Mouse (Mus musculus) hindbrain, embryonic 14.5 days (tissue): ENCODE results near the gene Erp29. TPM values are rescaled to one million over a fixed set of nuclear protein-coding genes. Genes with fewer than 3 reads are reported as not detected.

Experiments used
- ATAC-seq: fragments of 200-750 bp; cut with Nextera tagmentation; 2 replicates; pipeline ENCODE4 v1.8.0; 2017; ENCODE audit warnings: moderate number of reproducible peaks, mild to moderate bottlenecking, moderate TSS enrichment, moderate library complexity; ENCODE audit not compliant: low FRiP score
- DNase-seq: peaks from one replicate; pipeline ENCODE4 v3.0.0-alpha.2; 2015; ENCODE audit warnings: low spot score
- H3K27ac ChIP-seq: fragments of 300-500 bp; sonication (generic); 2 replicates; pipeline ENCODE4 v1.5.1; 2014; ENCODE audit warnings: mild to moderate bottlenecking, moderate library complexity
- H3K27me3 ChIP-seq: fragments of 300-500 bp; sonication (generic); 2 replicates; pipeline ENCODE4 v1.6.1; 2014; ENCODE audit warnings: mild to moderate bottlenecking, low read length, mixed read lengths; ENCODE audit not compliant: control insufficient read depth, insufficient read depth
- H3K36me3 ChIP-seq: fragments of 300-500 bp; sonication (generic); replicated peaks from 2 replicates; pipeline ENCODE4 v1.6.1; 2014; ENCODE audit not compliant: control insufficient read depth, insufficient read depth
- H3K4me1 ChIP-seq: fragments of 300-500 bp; sonication (generic); replicated peaks from 2 replicates; pipeline ENCODE4 v1.6.1; 2014; ENCODE audit warnings: antibody characterized with exemption, low read length, mixed read lengths; ENCODE audit not compliant: control insufficient read depth, insufficient read depth
- H3K4me2 ChIP-seq: fragments of 300-500 bp; sonication (generic); replicated peaks from 2 replicates; pipeline ENCODE4 v1.6.1; 2014; ENCODE audit warnings: mild to moderate bottlenecking, moderate library complexity
- H3K4me3 ChIP-seq: fragments of 300-500 bp; sonication (generic); replicated peaks from 2 replicates; pipeline ENCODE4 v1.5.1; 2014; ENCODE audit warnings: mild to moderate bottlenecking, low read length
- H3K9ac ChIP-seq: fragments of 300-500 bp; sonication (generic); 2 replicates; pipeline ENCODE4 v1.6.1; 2014
- H3K9me3 ChIP-seq: fragments of 300-500 bp; sonication (generic); 2 replicates; pipeline ENCODE4 v1.6.1; 2016; ENCODE audit warnings: low read length; ENCODE audit not compliant: control insufficient read depth
- WGBS: fragments of 180-500 bp; shearing (Covaris S2); extraction: QIAGEN DNeasy Blood & Tissue Kit; methylation state at CpG from one replicate; pipeline ENCODE4 v1.1.7; 2014; 5-methylcytosine and 5-hydroxymethylcytosine counted together
- polyA plus RNA-seq: library from polyadenylated mRNA; unstranded; fragments of >200 nt; fragmentation: Nextera tagmentation; extraction: Ambion mirVana; gene quantifications from 2 replicates; pipeline ENCODE4 v1.2.1, GENCODE M21; 2014

Gene Erp29
- polyA plus RNA-seq, 1 experiment from 2014 or later = 146 TPM

DNA sequence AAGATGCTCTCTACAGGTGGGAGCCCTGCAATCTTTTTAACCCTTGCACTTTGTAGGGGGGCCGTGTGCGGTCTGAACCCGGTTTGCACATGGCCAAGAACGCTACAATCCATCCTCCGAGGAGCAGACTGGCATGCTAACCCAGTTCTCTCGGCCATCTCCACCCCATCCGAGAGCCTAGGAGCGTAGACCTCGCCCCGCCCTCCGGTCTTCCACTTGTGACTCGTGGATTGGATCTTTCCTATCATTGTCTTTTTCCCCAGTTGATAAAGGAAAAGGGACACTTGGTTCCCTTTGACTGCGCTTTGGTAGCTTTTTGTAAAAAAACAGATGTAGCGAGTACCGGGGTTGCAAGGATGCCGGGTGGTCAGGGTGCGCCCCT, 671 bp downstream of the Erp29 start, which contains the start of gene Tmem116:
TSS of gene Tmem116 (plus strand) at position 250 of the 382 bp plus-strand sequence.
- peak within 1 kb of the TSS; percentile 97 for H3K27ac ChIP-seq
- WGBS = under 1% methylated on average over 17 of the region's 17 CpGs
- H3K4me1 ChIP-seq = peaks cover 24% of the 10 kb centered on the region
- peak within 1 kb of the TSS; percentile 97 for H3K4me3 ChIP-seq
- peak within 1 kb of the TSS; percentile 95 for H3K9ac ChIP-seq
- no peaks in the 10 kb centered on the region for H3K9me3 ChIP-seq
- peaks cover 33% of the 10 kb centered on the region for H3K36me3 ChIP-seq
- peak within 1 kb of the TSS; percentile 88 for H3K4me2 ChIP-seq
- DNase-seq = peak; percentile 45
- no peaks in the 10 kb centered on the region for H3K27me3 ChIP-seq
- peak; percentile 46; the same call in 1 of the 2 replicates for ATAC-seq

DNA sequence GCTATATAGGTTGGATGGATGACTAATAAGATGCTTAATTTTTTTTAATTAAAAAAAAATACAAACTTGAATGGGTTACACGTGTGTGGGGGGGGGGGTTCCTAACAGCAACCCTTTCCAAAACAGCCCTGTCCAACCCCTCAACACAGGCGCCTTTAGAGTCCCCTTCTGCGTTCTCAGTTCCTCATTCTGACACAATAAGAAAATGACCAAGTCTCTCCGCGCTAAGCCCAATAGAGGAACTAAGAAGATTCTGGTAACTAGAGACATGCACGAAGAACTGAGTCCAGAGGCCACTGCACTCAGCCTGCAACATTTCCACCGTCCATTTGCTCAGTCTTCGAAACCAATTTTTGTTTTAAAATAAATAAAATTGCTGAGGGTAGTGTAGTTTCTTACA, 1.1 kb downstream of the Erp29 start:
- peak overlapping the region; percentile 88 for H3K4me2 ChIP-seq
- no peaks in the 10 kb centered on the region for H3K9me3 ChIP-seq
- H3K4me3 ChIP-seq = peak overlapping the region; percentile 97
- DNase-seq (no peak), ATAC-seq (no peak)
- H3K4me1 ChIP-seq = peaks cover 24% of the 10 kb centered on the region
- peaks cover 37% of the 10 kb centered on the region for H3K36me3 ChIP-seq
- H3K27ac ChIP-seq = peak overlapping the region; percentile 97
- peak overlapping the region; percentile 95 for H3K9ac ChIP-seq
- WGBS = 23% methylated on average over 8 of the region's 8 CpGs
- H3K27me3 ChIP-seq = no peaks in the 10 kb centered on the region

DNA sequence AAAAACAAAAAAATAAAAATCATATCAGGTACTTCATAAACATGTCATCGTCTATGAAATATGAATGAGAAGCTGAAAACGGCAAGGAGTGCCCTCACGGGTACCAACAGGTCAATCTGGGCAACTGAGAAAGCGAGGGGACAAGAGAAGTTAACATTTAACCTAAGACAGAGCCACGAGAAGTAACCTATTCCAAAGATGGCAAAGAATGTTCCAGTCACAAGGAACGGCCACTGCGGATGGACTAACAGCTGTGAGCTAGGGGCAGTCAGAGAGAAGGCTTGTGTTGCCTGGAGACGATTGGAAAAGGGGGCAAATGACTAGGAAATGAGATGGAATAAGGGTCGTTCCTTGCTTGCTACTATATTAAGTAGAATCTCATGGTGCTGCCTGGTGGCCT, 1.8 kb downstream of the Erp29 start:
- Histone ChIP-seq H3K4me1 (peaks cover 24% of the 10 kb centered on the region), H3K36me3 (peaks cover 45% of the 10 kb centered on the region), H3K27me3 (no peaks in the 10 kb centered on the region), H3K4me2 (peak overlapping the region; percentile 88), H3K9ac (peak overlapping the region; percentile 95; the same call in 1 of the 2 replicates), H3K4me3 (no peak overlapping the region; the same call in 1 of the 2 replicates), H3K9me3 (no peaks in the 10 kb centered on the region), H3K27ac (no peak overlapping the region)
- DNase-seq (no peak), ATAC-seq (no peak)
- WGBS = 80% methylated on average over 9 of the region's 9 CpGs

DNA sequence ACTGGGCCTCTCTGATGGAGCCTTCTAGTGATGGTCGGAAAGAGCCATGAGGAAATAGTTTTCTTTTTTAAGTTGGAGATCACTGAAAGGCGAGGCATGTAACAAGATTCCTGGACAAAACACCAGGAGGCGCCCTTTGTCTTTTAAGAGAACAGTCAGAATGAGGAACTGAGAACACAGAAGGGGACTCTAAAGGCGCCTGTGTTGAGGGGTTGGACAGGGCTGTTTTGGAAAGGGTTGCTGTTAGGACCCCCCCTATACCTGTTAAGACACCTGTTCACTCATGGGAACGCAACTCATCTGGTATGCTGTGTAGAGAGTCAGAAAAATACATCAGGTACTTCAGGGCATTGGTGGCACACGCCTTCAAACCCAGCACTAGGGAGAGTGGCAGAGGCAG, 2.3 kb downstream of the Erp29 start:
- H3K27me3 ChIP-seq = no peaks in the 10 kb centered on the region
- DNase-seq (no peak), ATAC-seq (no peak)
- WGBS = 66% methylated on average over 6 of the region's 6 CpGs
- H3K27ac ChIP-seq = no peak overlapping the region
- no peak overlapping the region; the same call in 1 of the 2 replicates for H3K4me2 ChIP-seq
- no peaks in the 10 kb centered on the region for H3K9me3 ChIP-seq
- H3K4me1 ChIP-seq = peaks cover 24% of the 10 kb centered on the region
- peaks cover 50% of the 10 kb centered on the region for H3K36me3 ChIP-seq
- no peak overlapping the region for H3K4me3 ChIP-seq
- no peak overlapping the region for H3K9ac ChIP-seq

DNA sequence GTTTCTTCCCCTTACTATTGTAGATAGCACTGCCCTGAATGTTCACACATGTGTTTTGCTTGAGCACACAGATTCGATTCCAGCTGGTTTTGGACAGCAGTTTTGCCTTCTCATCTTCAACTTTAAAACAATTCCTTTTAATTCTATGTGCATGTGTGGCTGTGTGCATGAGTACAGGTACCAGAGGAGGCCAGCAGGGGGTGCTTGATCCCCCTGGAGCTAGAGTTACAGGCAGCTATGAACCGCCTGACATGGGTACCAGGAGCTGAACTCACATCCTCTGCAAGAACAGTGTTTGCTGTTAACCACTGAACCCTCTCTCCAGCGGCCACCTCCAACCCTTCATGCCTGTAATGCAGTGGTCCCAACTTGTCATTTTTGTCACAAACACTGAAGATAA, 3.9 kb downstream of the Erp29 start:
- WGBS = over 99% methylated on average over 3 of the region's 3 CpGs
- H3K4me2 ChIP-seq = no peak overlapping the region
- H3K9ac ChIP-seq = no peak overlapping the region
- H3K4me3 ChIP-seq = no peak overlapping the region
- peaks cover 20% of the 10 kb centered on the region for H3K4me1 ChIP-seq
- H3K36me3 ChIP-seq = peaks cover 65% of the 10 kb centered on the region
- ATAC-seq (no peak), DNase-seq (no peak)
- H3K27me3 ChIP-seq = no peaks in the 10 kb centered on the region
- H3K9me3 ChIP-seq = no peaks in the 10 kb centered on the region
- H3K27ac ChIP-seq = no peak overlapping the region

DNA sequence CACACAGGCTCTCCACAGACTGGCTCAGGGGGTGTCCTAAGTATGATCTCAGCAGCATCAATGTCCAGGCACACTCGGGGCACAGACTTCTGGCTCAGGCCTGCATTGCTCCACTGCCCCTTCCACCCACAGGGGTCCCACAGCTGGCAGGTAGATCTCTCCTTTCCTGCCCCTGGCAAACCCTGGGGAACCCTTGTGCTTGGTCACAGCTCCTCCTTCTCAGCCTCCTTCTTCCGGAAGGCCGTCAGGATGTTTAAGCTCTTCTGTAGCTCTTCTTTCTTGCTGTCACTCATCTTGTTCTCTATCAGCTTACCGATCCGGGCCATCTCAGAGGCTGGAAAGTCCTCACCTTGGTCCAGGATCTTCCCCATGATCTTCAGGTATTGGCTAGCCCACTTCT, 7.4 kb downstream of the Erp29 start:
- no peak for ATAC-seq
- Histone ChIP-seq H3K9ac (no peak overlapping the region), H3K4me2 (no peak overlapping the region), H3K27me3 (no peaks in the 10 kb centered on the region), H3K27ac (no peak overlapping the region), H3K36me3 (peaks cover 98% of the 10 kb centered on the region), H3K4me1 (no peaks in the 10 kb centered on the region), H3K4me3 (no peak overlapping the region), H3K9me3 (no peaks in the 10 kb centered on the region)
- WGBS = 92% methylated on average over 5 of the region's 5 CpGs
- DNase-seq = no peak

DNA sequence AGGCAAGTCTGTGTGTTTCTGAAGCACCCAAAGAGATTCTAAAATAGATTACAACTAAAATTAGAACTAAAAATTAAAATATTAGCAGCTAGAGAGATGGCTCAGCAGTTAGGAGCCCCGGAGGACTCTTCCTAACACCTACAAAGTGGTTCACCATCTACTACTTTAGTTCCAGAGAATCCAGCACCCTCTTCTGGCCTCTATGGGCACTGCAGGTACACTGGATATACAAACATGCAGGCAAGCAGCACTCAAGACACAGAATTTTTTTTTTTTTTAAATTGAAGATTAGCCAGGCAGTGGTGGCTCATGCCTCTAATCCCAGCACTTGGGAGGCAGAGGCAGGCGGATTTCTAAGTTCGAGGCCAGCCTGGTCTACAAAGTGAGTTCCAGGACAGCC, 8.8 kb downstream of the Erp29 start:
- Histone ChIP-seq H3K9me3 (no peaks in the 10 kb centered on the region), H3K27me3 (no peaks in the 10 kb centered on the region), H3K27ac (no peak overlapping the region), H3K9ac (no peak overlapping the region), H3K4me1 (no peaks in the 10 kb centered on the region), H3K4me2 (no peak overlapping the region), H3K4me3 (no peak overlapping the region), H3K36me3 (peaks cover 98% of the 10 kb centered on the region)
- DNase-seq (peak; percentile 45), ATAC-seq (no peak)
- 93% methylated on average over 3 of the region's 3 CpGs for WGBS

DNA sequence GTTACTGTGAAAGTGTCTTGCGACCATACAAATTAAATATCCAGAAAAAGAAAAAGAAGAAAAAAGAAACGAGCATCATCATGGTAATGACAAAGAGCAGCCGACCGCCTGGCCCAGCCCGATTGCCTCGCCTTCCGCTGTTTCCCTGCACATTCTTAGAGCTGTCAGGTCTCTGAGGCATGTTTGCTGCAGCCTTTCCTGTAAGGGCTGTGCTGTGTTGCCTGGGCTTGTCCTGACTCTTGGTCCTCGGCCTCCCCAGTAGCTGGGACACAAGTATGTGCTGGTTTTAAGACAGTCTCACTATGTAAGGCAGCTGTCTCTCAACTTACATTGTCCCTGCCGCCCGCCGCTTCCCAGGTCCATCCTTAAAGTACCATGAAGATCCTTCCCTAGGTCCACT, 13.6 kb downstream of the Erp29 start:
- H3K27ac ChIP-seq = no peak overlapping the region
- no peak for DNase-seq
- no peaks in the 10 kb centered on the region for H3K27me3 ChIP-seq
- no peaks in the 10 kb centered on the region for H3K4me1 ChIP-seq
- no peak overlapping the region for H3K4me2 ChIP-seq
- WGBS = 93% methylated on average over 11 of the region's 11 CpGs
- H3K9me3 ChIP-seq = no peaks in the 10 kb centered on the region
- ATAC-seq = no peak
- no peak overlapping the region for H3K4me3 ChIP-seq
- peaks cover 98% of the 10 kb centered on the region for H3K36me3 ChIP-seq
- H3K9ac ChIP-seq = no peak overlapping the region

DNA sequence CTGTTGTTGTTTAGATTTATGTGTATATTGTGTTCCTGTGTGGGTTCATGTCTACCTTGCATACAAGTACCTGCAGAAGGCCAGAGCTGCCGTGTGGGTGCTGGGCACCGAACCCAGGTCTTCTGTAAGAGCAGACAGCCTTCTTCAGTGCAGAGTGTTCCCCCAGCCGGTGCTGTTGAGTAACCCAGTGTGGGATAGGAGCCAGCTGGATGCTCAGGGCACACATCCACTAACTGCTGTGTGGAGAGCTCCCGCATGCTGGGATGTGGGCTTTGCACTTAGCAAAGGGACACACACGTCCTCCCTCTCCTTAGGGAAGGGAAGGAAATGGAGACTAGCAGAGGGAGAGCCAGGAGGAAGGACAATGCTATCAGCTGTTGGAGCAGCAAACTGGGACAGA, 14.2 kb downstream of the Erp29 start:
- Histone ChIP-seq H3K4me3 (no peak overlapping the region), H3K27me3 (no peaks in the 10 kb centered on the region), H3K9me3 (no peaks in the 10 kb centered on the region), H3K36me3 (peaks cover 98% of the 10 kb centered on the region), H3K4me2 (no peak overlapping the region), H3K4me1 (no peaks in the 10 kb centered on the region), H3K9ac (no peak overlapping the region), H3K27ac (no peak overlapping the region)
- 86% methylated on average over 5 of the region's 5 CpGs for WGBS
- ATAC-seq = no peak
- DNase-seq = no peak

DNA sequence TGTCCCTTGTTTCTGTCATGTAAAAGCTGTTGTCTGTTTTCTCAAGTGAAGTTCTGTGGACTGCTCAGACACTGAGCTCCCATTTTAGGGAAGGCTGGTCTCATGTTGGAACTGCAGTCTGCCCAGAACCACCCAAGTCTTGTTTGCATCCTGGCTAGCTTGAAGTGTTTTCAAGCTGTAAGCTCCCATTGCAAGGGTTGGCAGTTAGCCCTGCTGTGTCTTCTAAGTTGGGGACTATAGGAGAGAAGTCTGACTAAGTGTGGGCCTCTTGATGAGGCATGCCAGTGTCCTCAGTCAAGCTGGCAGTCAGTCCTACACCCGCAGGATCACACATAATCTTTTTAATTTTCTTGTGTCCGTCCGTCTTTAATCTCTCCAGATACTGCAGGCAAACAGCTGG, 23.4 kb downstream of the Erp29 start:
- Histone ChIP-seq H3K36me3 (peaks cover 100% of the 10 kb centered on the region), H3K4me3 (no peak overlapping the region), H3K27ac (no peak overlapping the region), H3K9ac (no peak overlapping the region), H3K27me3 (no peaks in the 10 kb centered on the region), H3K4me1 (no peaks in the 10 kb centered on the region), H3K9me3 (no peaks in the 10 kb centered on the region), H3K4me2 (no peak overlapping the region)
- 86% methylated on average over 3 of the region's 3 CpGs for WGBS
- DNase-seq (no peak), ATAC-seq (no peak)
